ENCODE assay signal across 20 mouse cellular contexts in genomic region chr13:79697847-79698625, GRCm38 (mm10).
"Had no signal": no experiment of that assay in that cellular context is flagged by ENCODE, and none has a peak within 500 bp of the region (broad histone marks: within the 10 kb centered on the region; RNA-seq: fewer than 3 reads in every experiment).

No protein-coding gene starts in this region.

- DNase-seq: kidney, adult 2 months; kidney, postnatal 14 days; kidney, postnatal 4 days; liver; lung, adult 18-20 months; right cerebral cortex, adult 18-20 months; right cerebral cortex, postnatal 14 days; right cerebral cortex, postnatal 4 days; thymus, postnatal 25 days had no signal

- ATAC-seq: intestine, postnatal 0 days; liver, embryonic 12.5 days; midbrain, embryonic 16.5 days had no signal

- H3K4me3 ChIP-seq: kidney, embryonic 15.5 days; limb, embryonic 10.5 days; limb, embryonic 13.5 days; liver, embryonic 12.5 days; liver, embryonic 15.5 days; midbrain, embryonic 12.5 days; myocyte; neural tube, embryonic 13.5 days had no signal

- H3K9me3 ChIP-seq: kidney, embryonic 15.5 days; limb, embryonic 10.5 days; limb, embryonic 13.5 days; liver, embryonic 12.5 days; liver, embryonic 15.5 days; midbrain, embryonic 12.5 days; neural tube, embryonic 13.5 days had no signal

- H3K9ac ChIP-seq: kidney, embryonic 15.5 days; limb, embryonic 13.5 days; liver, embryonic 12.5 days; liver, embryonic 15.5 days; midbrain, embryonic 12.5 days; neural tube, embryonic 13.5 days had no signal

- H3K4me2 ChIP-seq: kidney, embryonic 15.5 days; limb, embryonic 13.5 days; liver, embryonic 12.5 days; liver, embryonic 15.5 days; midbrain, embryonic 12.5 days; neural tube, embryonic 13.5 days had no signal

- H3K27me3 ChIP-seq: kidney, embryonic 15.5 days; limb, embryonic 13.5 days; liver, embryonic 12.5 days; liver, embryonic 15.5 days; midbrain, embryonic 12.5 days; neural tube, embryonic 13.5 days had no signal

- H3K27ac ChIP-seq: kidney, embryonic 15.5 days; limb, embryonic 10.5 days; limb, embryonic 13.5 days; liver, embryonic 12.5 days; liver, embryonic 15.5 days; macrophage; midbrain, embryonic 12.5 days; neural tube, embryonic 13.5 days had no signal

- H3K4me1 ChIP-seq: kidney, embryonic 15.5 days; limb, embryonic 10.5 days; limb, embryonic 13.5 days; liver, embryonic 12.5 days; liver, embryonic 15.5 days; midbrain, embryonic 12.5 days; neural tube, embryonic 13.5 days had no signal

- H3K36me3 ChIP-seq: kidney, embryonic 15.5 days; limb, embryonic 10.5 days; limb, embryonic 13.5 days; liver, embryonic 12.5 days; liver, embryonic 15.5 days; midbrain, embryonic 12.5 days; neural tube, embryonic 13.5 days had no signal
